Mouse (Mus musculus): ENCODE measurements around the gene Gm5142. TPM values are rescaled to one million over a fixed set of nuclear protein-coding genes. Genes with fewer than 3 reads are reported as not detected.

Gm5142 gene
- total RNA-seq (2021) = not detected
- long read RNA-seq, experiment 1 = 0 reads
- long read RNA-seq, experiment 2 = 0 reads

DNA sequence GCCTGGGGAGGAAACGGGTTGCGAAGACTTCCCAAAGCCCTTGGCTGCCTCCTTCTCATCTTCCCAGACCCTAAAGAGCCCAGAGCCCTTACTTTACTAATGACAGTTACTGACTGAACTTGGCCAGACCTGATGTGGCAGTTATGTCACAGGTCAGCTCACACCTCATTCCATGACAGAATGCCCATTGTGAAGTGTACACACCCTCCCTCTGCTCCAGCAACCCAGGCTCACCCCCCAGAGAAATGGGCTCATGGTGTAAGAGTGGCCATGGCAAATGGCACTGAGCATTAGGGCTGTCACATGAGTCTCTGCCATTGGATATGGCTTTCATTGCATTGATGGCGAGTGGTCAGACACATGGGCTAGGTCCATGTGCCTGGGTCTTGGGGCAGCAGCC, at the start of gene Gm5142:
Gene Gm5142 (minus strand): TSS at position 101 of the 400 bp plus-strand sequence.
- DNase-seq (ENCODE audit: low spot score in 2 of 2) = no peak

DNA sequence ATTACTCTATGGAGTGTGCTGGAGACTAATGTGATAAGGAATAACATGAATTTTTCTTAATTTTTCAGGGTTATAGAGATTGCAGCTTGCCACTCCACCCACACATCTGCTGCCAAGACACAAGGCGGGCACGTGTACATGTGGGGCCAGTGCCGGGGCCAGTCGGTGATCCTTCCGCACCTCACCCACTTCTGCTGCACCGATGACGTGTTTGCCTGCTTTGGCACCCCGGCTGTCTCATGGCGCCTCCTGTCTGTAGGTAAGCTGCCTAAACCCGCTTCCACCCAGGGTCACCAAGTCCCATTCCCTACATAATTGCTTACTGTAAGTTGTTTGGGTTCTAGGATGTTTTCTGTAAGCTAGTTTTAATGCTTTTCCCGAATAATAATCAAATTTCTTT, 47.7 kb upstream of the Gm5142 start:
- DNase-seq (ENCODE audit: low spot score in 2 of 2) = no peak

DNA sequence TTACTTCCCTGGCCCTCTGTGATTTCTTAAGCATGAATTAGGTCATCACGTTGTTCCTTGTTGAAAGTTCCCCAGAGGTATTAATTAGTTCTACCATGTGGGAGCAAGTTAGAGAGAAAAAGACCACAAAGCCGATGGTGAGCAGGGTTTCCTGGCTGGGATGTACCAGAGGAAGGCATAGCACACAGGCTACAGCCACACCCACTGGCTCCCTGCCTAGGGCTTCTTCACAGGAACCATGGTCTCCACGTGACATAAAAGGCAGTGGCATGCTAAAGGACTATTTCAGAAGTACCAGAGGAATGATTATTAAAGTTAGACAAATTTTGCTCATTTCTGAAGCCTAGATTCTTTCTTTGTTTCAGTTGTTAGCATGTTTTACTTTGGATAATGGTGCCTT, 40.7 kb upstream of the Gm5142 start:
- no peak for DNase-seq (ENCODE audit: low spot score in 2 of 2)

DNA sequence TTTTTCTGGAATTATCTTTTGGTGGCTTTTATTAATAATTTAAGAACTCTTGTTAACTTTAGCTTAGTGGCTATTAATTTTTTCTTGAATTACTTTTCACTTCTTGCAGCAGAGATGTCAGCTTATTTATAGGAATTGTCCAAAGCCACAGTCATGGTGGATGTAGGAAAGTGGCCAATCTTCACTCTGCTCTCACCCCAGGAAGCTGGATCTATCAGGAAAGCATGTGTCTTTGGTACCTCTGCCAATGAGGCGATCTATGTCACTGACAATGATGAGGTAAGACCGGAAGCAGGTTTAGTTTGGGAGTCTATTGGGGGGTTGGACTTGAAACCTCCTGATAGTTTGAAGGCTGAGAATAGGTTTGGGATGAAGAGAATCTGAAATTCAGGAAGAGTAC, 31.3 kb upstream of the Gm5142 start:
- DNase-seq (ENCODE audit: low spot score in 2 of 2) = no peak

DNA sequence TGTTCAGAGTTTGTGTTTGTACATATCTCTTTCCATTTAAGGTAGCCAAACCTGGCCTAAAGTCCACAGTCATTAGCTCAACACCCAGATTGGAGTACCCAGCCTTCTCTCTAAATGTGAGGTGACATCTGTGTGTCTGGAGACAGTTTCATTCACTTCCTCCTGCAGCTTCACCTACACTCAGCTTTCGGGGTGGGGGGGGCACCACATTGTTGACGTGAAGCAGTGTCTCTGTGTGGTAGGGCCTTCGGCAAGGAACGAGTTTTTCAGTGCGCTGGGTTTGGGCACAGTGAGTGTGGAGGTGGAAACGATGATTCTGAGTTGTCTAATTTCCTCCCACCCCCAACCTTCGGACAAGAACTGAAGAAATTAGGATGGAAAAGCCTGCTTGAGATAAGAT, 30.5 kb upstream of the Gm5142 start:
- no peak for DNase-seq (ENCODE audit: low spot score in 2 of 2)

DNA sequence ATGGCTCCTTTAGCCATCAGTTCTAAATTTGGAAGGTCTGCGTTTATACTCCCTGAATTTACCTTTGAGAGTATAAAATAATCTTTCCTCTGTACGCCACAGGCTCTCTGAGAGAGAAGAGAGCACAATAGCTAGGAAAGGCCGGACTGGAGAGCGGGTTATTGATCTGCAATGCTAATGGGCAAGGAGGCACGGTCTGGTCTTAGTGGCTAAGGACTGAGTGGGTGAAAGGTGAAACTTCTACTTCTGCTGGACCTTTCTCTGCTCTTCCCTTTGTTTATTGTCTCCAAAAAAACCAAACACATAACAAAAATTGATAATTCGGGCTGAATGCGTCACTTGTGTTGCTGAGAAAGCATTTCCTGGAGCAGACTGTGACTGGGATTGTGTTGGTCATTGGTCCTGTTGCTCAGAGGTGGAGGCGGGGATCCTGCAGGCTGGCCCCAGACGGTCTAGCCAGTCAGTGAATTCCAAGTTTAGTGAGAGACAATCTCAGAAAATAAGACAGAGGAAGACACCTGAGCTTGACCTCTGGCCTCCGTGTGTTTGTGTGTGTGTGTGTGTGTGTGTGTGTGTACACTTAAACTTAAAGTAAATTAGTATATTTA, 27.5 kb upstream of the Gm5142 start:
- DNase-seq (ENCODE audit: low spot score in 2 of 2) = no peak

DNA sequence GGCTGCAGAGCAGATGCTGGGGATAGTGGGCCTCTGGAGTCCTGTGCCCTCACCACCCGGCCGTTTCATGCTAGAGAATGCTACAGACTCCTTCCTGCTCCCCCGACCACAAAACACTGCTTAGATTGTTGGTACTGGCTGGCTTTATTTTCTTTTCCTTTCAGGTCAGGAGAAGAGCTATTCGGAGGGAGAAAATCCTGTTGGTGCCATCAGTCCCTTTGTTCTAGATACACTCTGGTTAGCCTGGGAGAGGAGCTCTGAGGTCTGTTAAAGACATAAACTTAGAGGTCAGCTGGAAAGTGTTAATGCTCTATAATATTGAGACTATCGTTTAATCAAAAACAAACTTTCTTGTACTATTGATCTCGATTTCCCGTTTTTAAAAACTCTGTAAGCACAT, 26.9 kb upstream of the Gm5142 start:
- no peak for DNase-seq (ENCODE audit: low spot score in 2 of 2)

DNA sequence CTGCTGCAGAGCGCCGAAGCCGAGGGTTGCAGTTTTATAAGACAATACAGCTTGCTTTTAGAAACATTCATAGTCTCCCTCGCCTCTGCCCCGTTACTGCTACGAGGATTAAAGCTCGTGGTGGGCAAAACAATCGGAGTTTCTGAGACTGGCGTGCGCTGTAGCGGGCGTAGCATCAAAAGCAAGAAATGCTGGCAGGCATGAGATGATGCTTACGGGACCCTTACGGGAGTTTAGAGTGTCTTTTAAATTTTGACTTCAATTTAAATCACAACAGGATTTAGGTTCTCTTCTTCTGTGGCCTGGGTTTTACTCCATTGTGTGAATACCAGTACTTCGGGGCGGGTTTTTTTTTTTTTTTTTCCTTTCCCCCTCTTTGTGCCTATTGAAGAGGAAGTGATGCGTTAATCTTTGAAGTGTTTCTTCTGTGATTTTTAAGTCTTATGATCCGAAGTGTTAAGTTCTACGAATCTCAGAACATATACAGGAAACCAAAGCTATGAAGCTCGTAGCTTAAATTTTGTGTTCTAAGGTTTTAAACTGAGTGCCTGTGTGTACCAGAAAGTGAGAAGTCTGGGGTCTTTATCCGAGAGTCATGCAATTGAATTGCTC, 23.2 kb upstream of the Gm5142 start:
- DNase-seq (ENCODE audit: low spot score in 2 of 2) = no peak

DNA sequence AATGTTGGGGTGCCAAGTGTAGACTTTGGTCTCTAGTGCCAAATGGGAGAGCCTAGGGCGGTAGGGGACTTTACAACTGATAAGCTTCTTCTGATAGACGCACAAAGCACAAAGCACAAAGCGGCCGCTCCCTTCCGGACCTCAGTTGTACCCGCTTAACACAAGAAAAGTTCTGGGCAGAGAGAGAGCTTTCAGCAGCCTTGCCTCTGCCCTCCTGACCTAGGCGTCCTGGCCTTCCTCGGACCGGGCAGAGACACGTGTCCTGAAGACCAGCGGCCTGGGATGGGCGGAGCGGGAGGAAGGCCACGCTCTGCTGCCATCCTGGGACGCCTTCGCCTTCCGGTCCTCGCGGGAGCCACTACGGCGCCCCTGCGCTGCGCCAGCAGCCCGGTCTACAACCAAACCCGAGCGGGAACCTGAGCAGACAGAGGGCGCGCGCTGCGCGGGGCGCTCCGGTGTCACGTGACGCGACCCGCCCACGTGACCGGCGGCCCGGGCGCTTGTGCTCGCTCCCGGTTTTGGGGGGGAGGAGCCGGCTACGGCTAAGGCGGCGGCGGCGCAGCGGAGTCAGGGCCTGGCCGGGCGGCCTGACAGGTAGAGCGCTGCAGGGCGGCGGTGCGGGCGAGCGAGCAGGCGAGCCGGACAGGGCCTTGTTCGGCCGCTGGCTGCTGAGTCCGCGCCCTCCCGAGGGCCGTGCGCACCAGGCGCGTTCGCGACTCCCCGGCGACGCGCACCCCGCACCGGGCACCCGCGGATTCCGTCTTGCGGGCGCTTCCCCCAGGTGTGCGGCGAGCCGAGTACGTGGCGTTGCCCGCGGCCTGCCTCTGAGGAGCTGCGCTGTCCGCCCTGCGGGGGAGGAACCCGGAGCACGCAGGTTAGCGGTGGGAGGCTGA, 22.4 kb upstream of the Gm5142 start, which contains the start of gene Rcbtb1:
Gene Rcbtb1 (plus strand): TSS at position 499 of the 893 bp plus-strand sequence.
- peak; percentile 80 to 91 for DNase-seq (ENCODE audit: low spot score in 2 of 2)

DNA sequence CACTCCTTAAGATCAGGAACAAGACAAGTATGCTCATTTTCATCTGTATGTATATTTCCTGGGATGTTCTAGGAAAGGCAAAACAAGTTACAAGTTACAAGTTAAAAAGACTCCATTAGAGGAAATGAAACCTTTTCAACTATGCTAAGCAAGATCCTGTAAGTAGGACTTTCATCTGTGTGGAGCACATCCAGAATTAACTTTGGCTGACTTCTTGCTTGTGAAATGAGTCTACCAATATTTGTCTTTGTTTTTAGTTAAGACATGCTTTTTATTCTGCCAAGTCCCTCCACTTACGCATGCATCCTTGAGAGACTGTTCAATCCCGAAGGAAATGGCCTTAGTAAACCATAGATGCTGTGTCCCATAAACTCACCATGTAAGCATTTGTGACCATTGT, 7.6 kb upstream of the Gm5142 start:
- DNase-seq (ENCODE audit: low spot score in 2 of 2) = no peak

DNA sequence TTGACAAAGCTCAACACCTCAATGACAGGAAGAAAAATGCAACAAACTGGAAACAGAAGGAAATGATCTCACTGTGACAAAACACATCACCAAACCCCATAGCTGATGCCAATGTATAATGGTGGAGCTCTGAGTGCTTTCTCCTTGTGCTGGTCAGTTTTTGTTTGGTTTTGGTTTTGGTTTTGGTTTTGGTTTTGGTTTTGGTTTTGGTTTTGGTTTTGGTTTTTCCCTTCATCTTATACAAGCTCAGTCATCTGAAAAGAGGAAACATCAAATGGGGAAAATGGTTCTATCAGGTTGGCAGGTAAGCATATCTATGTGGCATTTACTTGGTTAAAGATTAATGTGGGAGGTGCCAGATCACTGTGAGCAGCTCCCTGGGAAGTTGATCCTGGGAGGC, 7.0 kb upstream of the Gm5142 start:
- DNase-seq (ENCODE audit: low spot score in 2 of 2) = no peak

DNA sequence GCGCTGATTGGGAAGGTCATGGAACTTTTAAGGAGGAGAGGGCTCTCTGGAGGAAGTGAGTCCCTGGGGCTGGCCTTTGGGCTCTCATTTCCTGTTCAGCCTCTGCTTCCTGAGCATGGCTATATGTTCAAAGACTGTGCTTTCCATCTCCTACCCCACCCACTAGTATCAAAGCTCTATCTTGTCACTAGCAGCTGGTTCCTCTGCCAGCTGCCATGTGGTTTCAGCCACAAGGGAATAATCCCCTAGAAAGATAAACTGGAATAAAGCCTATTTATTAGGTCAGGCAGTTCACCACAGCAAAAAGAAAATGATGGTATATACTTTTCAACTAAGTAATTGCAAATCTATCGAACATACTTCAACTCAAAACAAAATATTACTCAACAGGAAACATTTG, 4.2 kb upstream of the Gm5142 start:
- no peak for DNase-seq (ENCODE audit: low spot score in 2 of 2)

DNA sequence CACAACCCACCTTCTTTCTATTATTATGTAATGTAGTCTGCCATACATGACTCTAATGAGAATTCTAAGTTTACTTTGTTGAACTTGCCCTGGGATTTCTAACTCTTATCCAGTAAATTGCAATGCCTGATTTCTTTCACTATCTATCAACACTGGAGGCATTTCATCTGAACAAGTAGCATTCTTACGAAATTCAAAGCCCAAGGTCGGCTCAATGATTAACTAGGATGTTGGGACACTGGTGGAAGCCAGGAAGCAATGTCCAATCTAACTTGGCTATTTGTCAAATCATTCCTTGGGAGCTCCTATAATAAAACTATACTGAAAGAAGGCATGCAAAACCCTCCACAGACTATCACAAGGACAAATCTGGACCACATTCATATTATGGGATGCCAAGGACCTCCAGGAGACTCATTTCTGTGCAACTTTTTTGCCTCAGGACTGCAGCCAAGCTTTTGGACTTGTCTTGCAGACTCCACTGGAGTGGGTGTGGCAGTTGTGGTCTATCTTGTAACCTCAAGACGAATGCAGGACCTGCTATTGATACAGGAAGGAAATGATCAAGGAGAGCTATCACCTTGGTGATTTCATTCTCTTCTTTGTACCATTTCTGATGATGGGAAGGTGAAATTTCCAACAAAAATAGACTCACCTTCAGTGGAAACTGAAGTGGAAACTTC, 21.4 kb downstream of the Gm5142 start:
- no peak for DNase-seq (ENCODE audit: low spot score in 2 of 2)

DNA sequence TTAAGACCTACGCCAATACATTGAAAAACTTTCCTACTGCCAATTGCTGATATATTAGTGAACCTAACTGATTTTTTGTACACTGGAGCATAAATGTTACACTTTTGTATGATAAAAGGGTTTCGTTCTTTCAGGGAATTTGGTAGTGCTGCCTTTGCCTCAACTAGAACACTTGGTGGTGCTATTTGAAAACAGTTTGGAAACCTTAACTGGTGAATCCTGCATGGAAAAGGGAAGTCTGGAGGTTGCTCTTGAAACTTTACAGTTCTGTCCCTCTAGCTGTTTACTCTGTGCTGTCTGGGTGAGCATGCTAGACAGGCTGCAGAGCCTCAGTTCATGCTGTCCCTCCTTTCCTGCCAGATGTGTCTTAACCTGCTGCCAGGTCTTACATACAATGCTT, 23.0 kb downstream of the Gm5142 start:
- DNase-seq (ENCODE audit: low spot score in 2 of 2) = no peak

DNA sequence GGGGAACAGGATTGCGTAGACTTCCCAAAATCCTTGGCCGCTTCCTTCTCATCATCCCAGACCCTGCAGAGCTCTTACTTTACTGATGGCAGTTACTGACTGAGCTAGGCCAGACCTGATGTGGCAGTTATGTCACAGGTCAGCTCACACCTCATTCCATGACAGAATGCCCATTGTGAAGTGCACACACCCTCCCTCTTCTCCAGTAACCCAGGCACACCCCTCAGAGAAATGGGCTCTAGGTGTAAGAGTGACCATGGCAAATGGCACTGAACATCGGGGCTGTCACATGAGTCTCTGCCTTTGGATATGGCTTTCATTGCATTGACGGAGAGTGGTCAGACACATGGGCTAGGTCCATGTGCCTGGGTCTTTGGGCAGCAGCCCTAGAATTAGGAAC, 35.8 kb downstream of the Gm5142 start, which contains the start of gene 1700129C05Rik:
Gene 1700129C05Rik (minus strand): TSS at position 101 of the 400 bp plus-strand sequence.
- no peak for DNase-seq (ENCODE audit: low spot score in 2 of 2)

DNA sequence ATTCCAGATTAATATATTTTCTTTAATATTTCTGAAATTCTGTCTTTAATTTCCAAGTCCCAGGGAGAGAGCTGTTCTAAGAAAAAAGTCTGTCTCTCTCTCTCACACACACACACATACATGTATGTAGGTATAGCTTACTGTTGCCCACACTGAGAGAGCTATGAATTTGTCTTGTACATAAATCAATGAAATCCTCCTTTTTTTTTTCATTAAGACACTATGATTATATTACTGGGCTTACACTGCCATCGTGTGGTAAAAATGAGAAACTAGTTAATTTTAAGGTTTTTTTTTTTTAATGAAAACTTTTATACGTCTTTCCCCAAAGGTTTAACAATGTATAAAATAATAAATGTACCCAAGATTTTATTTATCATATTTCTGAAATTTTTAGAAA, 64.3 kb downstream of the Gm5142 start:
- DNase-seq (ENCODE audit: low spot score in 2 of 2) = no peak

Other genes with a start within 250 kb of the Gm5142 start
- not detected for gene 1700129C05Rik, start 35.9 kb downstream of the Gm5142 start, total RNA-seq (2021)
- 10 to 100 TPM; 26.4 to 26.9 TPM for gene Rcbtb1, start 22.5 kb upstream of the Gm5142 start, total RNA-seq (2021)
- gene Gm6904, start 81.5 kb upstream of the Gm5142 start, total RNA-seq (2021) = not detected
- gene Phf11a, start 118.8 kb upstream of the Gm5142 start, total RNA-seq (2021) = not detected
- under 1 TPM; 0.23 to 0.39 TPM for gene Phf11b, start 162.6 kb upstream of the Gm5142 start, total RNA-seq (2021)
- gene Phf11d, start 186.7 kb upstream of the Gm5142 start, total RNA-seq (2021) = 1 to 10 TPM; 2.3 to 2.4 TPM
- gene Phf11c, start 216.6 kb upstream of the Gm5142 start, total RNA-seq (2021) = 1 to 10 TPM in 1 of 2 experiments, under 1 TPM in 1; 0.67 to 1.0 TPM

Measured in gastrocnemius, postnatal 4 days (tissue).